Mouse (Mus musculus) CH12.LX (cell line): ENCODE results near the gene Olfr356. TPM values are rescaled to one million over a fixed set of nuclear protein-coding genes. Genes with fewer than 3 reads are reported as not detected.

Experiments
- DNase-seq: peaks from one replicate; pipeline ENCODE4 v3.0.0-alpha.2; 2013; ENCODE audit errors: extremely low read depth
- H3K27ac ChIP-seq: 2 replicates; pipeline ENCODE4 v1.5.1; 2012; ENCODE audit warnings: low read depth, mild to moderate bottlenecking, control low read depth, moderate library complexity; ENCODE audit not compliant: insufficient read depth
- H3K27me3 ChIP-seq: replicated peaks from 2 replicates; pipeline ENCODE3; 2012; ENCODE audit warnings: inconsistent platforms
- H3K36me3 ChIP-seq, 2 experiments: replicated peaks in 1 of 2; 2 replicates each; pipeline versions ENCODE3 to v1.6.1; 2012; ENCODE audit warnings: inconsistent platforms in 1 of 2, low read length in 1 of 2, mild to moderate bottlenecking in 1 of 2, mixed read lengths in 1 of 2, moderate library complexity in 1 of 2; ENCODE audit not compliant: control insufficient read depth in 1 of 2, insufficient read depth in 1 of 2
- H3K4me1 ChIP-seq, 2 experiments: 2 replicates each; pipeline ENCODE4 v1.6.1; 2012; ENCODE audit warnings: inconsistent platforms in 1 of 2, moderate library complexity in 1 of 2; ENCODE audit not compliant: insufficient read depth in 2 of 2, control insufficient read depth in 1 of 2
- H3K4me2 ChIP-seq: 2 replicates; pipeline ENCODE4 v1.6.1; 2012; ENCODE audit warnings: low read depth, mild to moderate bottlenecking, control low read depth; ENCODE audit not compliant: poor library complexity, insufficient read depth, severe bottlenecking
- H3K4me3 ChIP-seq, 3 experiments: fragments of 150-350 bp in 1 of 3; sonication (generic) in 1 of 3; replicated peaks in 1 of 3; 2 replicates each; pipeline versions ENCODE3 to v1.5.1; 2011 to 2012; ENCODE audit warnings: low read depth in 2 of 3, low read length in 2 of 3, mild to moderate bottlenecking in 2 of 3, moderate library complexity in 2 of 3, control low read depth in 1 of 3, improper control_type of control experiment in 1 of 3, inconsistent platforms in 1 of 3, mixed read lengths in 1 of 3; ENCODE audit not compliant: poor library complexity in 1 of 3
- H3K79me2 ChIP-seq: replicated peaks from 2 replicates; pipeline ENCODE4 v1.6.1; 2012; ENCODE audit warnings: mild to moderate bottlenecking, moderate library complexity; ENCODE audit not compliant: control insufficient read depth, poor library complexity, insufficient read depth, severe bottlenecking; ENCODE audit errors: extremely low read depth
- H3K9ac ChIP-seq: 2 replicates; pipeline ENCODE4 v1.6.1; 2012; ENCODE audit warnings: low read depth, mild to moderate bottlenecking, control low read depth, moderate library complexity; ENCODE audit not compliant: insufficient read depth
- H3K9me3 ChIP-seq: replicated peaks from 2 replicates; pipeline ENCODE3; 2012; ENCODE audit warnings: low read length, inconsistent platforms, mixed read lengths
- MAZ ChIP-seq: IDR thresholded peaks from 2 replicates; pipeline ENCODE4 v1.6.1; 2012; ENCODE audit warnings: low read depth, mild to moderate bottlenecking, inconsistent platforms, low read length, improper control_type of control experiment, moderate library complexity
- MEF2A ChIP-seq: IDR thresholded peaks from 2 replicates; pipeline ENCODE4 v1.6.1; 2014; ENCODE audit warnings: low read depth, mild to moderate bottlenecking, inconsistent platforms, low read length, improper control_type of control experiment, borderline replicate concordance
- TCF12 ChIP-seq: IDR thresholded peaks from 2 replicates; pipeline ENCODE4 v1.6.1; 2014; ENCODE audit warnings: low read depth, mild to moderate bottlenecking, inconsistent platforms, low read length, improper control_type of control experiment
- UBTF ChIP-seq: IDR thresholded peaks from 2 replicates; pipeline ENCODE4 v1.6.1; 2012; ENCODE audit warnings: low read depth, mild to moderate bottlenecking, inconsistent platforms, low read length, improper control_type of control experiment, moderate library complexity
- dilution Hi-C: fragments of 300-500 bp; cut with MboI; formaldehyde crosslinking; loops from 2 replicates; pipeline ENCODE4 v1.14.3; 2020; ENCODE audit warnings: low sequenced_read_pairs; ENCODE audit not compliant: extremely low pct_unique_long_range_greater_than_20kb, extremely low pct_ligation_motif_present
- in situ Hi-C: fragments of 300-500 bp; cut with MboI; formaldehyde crosslinking; loops from 3 replicates; pipeline ENCODE4 v1.14.3; 2019; ENCODE audit warnings: low sequenced_read_pairs, low pct_ligation_motif_present, low pct_unique_long_range_greater_than_20kb, mixed read lengths
- polyA plus RNA-seq: library from polyadenylated mRNA; unstranded; fragments of >175 nt; gene quantifications from 2 replicates; pipeline ENCODE4 v1.2.1, GENCODE M21; 2012; ENCODE audit warnings: low read depth; ENCODE audit not compliant: insufficient read length
- total RNA-seq, 2 experiments: library from RNA; depleted of rRNA; stranded (reverse); fragments of 300-350 nt in 1 of 2; fragments of >200 nt in 1 of 2; gene quantifications; 2 replicates each; pipeline ENCODE4 v1.2.3; 2012 to 2014

Olfr356 gene
- total and polyA plus RNA-seq, 3 experiments: not detected

DNA sequence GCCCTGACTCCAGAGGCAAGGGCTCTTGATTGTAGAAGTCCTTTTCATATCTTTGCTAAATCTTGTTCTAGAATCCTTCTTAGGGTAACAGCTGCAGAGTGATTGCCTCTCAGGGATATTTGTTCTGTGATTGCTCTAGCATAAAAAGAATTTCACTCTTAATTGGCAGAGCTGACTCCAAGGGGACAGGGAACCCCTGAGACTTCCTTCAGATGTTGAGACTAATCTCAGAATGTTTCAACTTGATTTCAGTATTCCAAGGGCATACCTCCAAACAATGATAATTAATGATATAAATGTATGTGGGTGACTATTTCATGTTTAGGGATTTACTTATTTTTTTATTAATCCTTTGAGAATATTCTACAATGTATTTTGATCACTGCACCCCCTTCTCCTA lies 8.1 kb upstream of the Olfr356 start, which contains the start of gene Olfr355:
Gene Olfr355, minus strand, starts transcription at position 101 of the 400 bp plus-strand sequence.
- Histone ChIP-seq H3K79me2 (no peaks in the 10 kb centered on the region), H3K9ac (no peak within 1 kb of the TSS), H3K27ac (no peak within 1 kb of the TSS), H3K9me3 (no peaks in the 10 kb centered on the region), H3K4me1 (no peaks in the 10 kb centered on the region), H3K27me3 (peaks cover 25% of the 10 kb centered on the region), H3K36me3 (no peaks in the 10 kb centered on the region), H3K4me3 (no peak within 1 kb of the TSS), H3K4me2 (no peak within 1 kb of the TSS)
- in situ Hi-C loops: no loop called here
- DNase-seq: no peak
- no peak for TF ChIP-seq MEF2A
- TF ChIP-seq UBTF: no peak
- TF ChIP-seq TCF12: no peak
- TF ChIP-seq MAZ: no peak
- dilution Hi-C loops: no loop called here

Other genes with a start within 250 kb of the Olfr356 start
- gene Olfr347, start 205.2 kb upstream of the Olfr356 start, total RNA-seq (2012; rRNA removed): not detected in 2 replicates
- not detected in 2 replicates for gene Olfr347, start 205.2 kb upstream of the Olfr356 start, total RNA-seq (2014; rRNA removed)
- not detected in 2 replicates for gene Olfr347, start 205.2 kb upstream of the Olfr356 start, polyA plus RNA-seq
- gene Olfr348, start 152.8 kb upstream of the Olfr356 start, total RNA-seq (2012; rRNA removed): not detected in 2 replicates
- not detected in 2 replicates for gene Olfr348, start 152.8 kb upstream of the Olfr356 start, total RNA-seq (2014; rRNA removed)
- not detected in 2 replicates for gene Olfr348, start 152.8 kb upstream of the Olfr356 start, polyA plus RNA-seq
- gene Olfr50, start 146.6 kb upstream of the Olfr356 start, total RNA-seq (2012; rRNA removed): not detected in 2 replicates
- not detected in 2 replicates for gene Olfr50, start 146.6 kb upstream of the Olfr356 start, total RNA-seq (2014; rRNA removed)
- not detected in 2 replicates for gene Olfr50, start 146.6 kb upstream of the Olfr356 start, polyA plus RNA-seq
- not detected in 2 replicates for gene Olfr3, start 120.1 kb upstream of the Olfr356 start, total RNA-seq (2012; rRNA removed)
- not detected in 2 replicates for gene Olfr3, start 120.1 kb upstream of the Olfr356 start, total RNA-seq (2014; rRNA removed)
- not detected in 2 replicates for gene Olfr3, start 120.1 kb upstream of the Olfr356 start, polyA plus RNA-seq
- not detected in 2 replicates for gene Olfr350, start 90.8 kb upstream of the Olfr356 start, total RNA-seq (2012; rRNA removed)
- gene Olfr350, start 90.8 kb upstream of the Olfr356 start, total RNA-seq (2014; rRNA removed): not detected in 2 replicates
- not detected in 2 replicates for gene Olfr350, start 90.8 kb upstream of the Olfr356 start, polyA plus RNA-seq
- gene Olfr351, start 74.5 kb upstream of the Olfr356 start, total RNA-seq (2012; rRNA removed): not detected in 2 replicates
- gene Olfr351, start 74.5 kb upstream of the Olfr356 start, total RNA-seq (2014; rRNA removed): not detected in 2 replicates
- not detected in 2 replicates for gene Olfr351, start 74.5 kb upstream of the Olfr356 start, polyA plus RNA-seq
- not detected in 2 replicates for gene Olfr352, start 68.7 kb upstream of the Olfr356 start, total RNA-seq (2012; rRNA removed)
- not detected in 2 replicates for gene Olfr352, start 68.7 kb upstream of the Olfr356 start, total RNA-seq (2014; rRNA removed)
- not detected in 2 replicates for gene Olfr352, start 68.7 kb upstream of the Olfr356 start, polyA plus RNA-seq
- not detected in 2 replicates for gene Olfr353, start 44.2 kb upstream of the Olfr356 start, total RNA-seq (2012; rRNA removed)
- not detected in 2 replicates for gene Olfr353, start 44.2 kb upstream of the Olfr356 start, total RNA-seq (2014; rRNA removed)
- not detected in 2 replicates for gene Olfr353, start 44.2 kb upstream of the Olfr356 start, polyA plus RNA-seq
- gene Olfr354, start 31.4 kb upstream of the Olfr356 start, total RNA-seq (2012; rRNA removed): not detected in 2 replicates
- gene Olfr354, start 31.4 kb upstream of the Olfr356 start, total RNA-seq (2014; rRNA removed): not detected in 2 replicates
- gene Olfr354, start 31.4 kb upstream of the Olfr356 start, polyA plus RNA-seq: not detected in 2 replicates
- not detected in 2 replicates for gene Olfr355, start 8.2 kb upstream of the Olfr356 start, total RNA-seq (2012; rRNA removed)
- gene Olfr355, start 8.2 kb upstream of the Olfr356 start, total RNA-seq (2014; rRNA removed): not detected in 2 replicates
- gene Olfr355, start 8.2 kb upstream of the Olfr356 start, polyA plus RNA-seq: not detected in 2 replicates
- gene Olfr357, start 56.7 kb downstream of the Olfr356 start, total RNA-seq (2012; rRNA removed): not detected in 2 replicates
- gene Olfr357, start 56.7 kb downstream of the Olfr356 start, total RNA-seq (2014; rRNA removed): not detected in 2 replicates
- not detected in 2 replicates for gene Olfr357, start 56.7 kb downstream of the Olfr356 start, polyA plus RNA-seq
- gene Olfr358, start 72.2 kb downstream of the Olfr356 start, total RNA-seq (2012; rRNA removed): not detected in 2 replicates
- not detected in 2 replicates for gene Olfr358, start 72.2 kb downstream of the Olfr356 start, total RNA-seq (2014; rRNA removed)
- not detected in 2 replicates for gene Olfr358, start 72.2 kb downstream of the Olfr356 start, polyA plus RNA-seq
- gene Olfr360, start 128.6 kb downstream of the Olfr356 start, total RNA-seq (2012; rRNA removed): not detected in 2 replicates
- gene Olfr360, start 128.6 kb downstream of the Olfr356 start, total RNA-seq (2014; rRNA removed): not detected in 2 replicates
- not detected in 2 replicates for gene Olfr360, start 128.6 kb downstream of the Olfr356 start, polyA plus RNA-seq
- gene Olfr361, start 152.2 kb downstream of the Olfr356 start, total RNA-seq (2012; rRNA removed): not detected in 2 replicates
- not detected in 2 replicates for gene Olfr361, start 152.2 kb downstream of the Olfr356 start, total RNA-seq (2014; rRNA removed)
- gene Olfr361, start 152.2 kb downstream of the Olfr356 start, polyA plus RNA-seq: not detected in 2 replicates
- gene Olfr362, start 180.8 kb downstream of the Olfr356 start, total RNA-seq (2012; rRNA removed): not detected in 2 replicates
- not detected in 2 replicates for gene Olfr362, start 180.8 kb downstream of the Olfr356 start, total RNA-seq (2014; rRNA removed)
- gene Olfr362, start 180.8 kb downstream of the Olfr356 start, polyA plus RNA-seq: not detected in 2 replicates
- gene Olfr364-ps1, start 202.2 kb downstream of the Olfr356 start, total RNA-seq (2012; rRNA removed): not detected in 2 replicates
- gene Olfr364-ps1, start 202.2 kb downstream of the Olfr356 start, total RNA-seq (2014; rRNA removed): not detected in 2 replicates
- not detected in 2 replicates for gene Olfr364-ps1, start 202.2 kb downstream of the Olfr356 start, polyA plus RNA-seq